Mouse (Mus musculus) layer of hippocampus, adult 2 months (tissue): ENCODE measurements at regions not wholly inside any gene's neighbourhood (a gene's known extent, or its start where the extent isn't known, plus 50 kb on each side); places are given as distances from the start of the nearest gene placed in this dataset.
A peak's percentile ranks its signal among the peaks of the same experiment; 100 is the strongest.

Source experiments
- DNase-seq, 2 experiments: peaks; one replicate each; pipeline ENCODE4 v3.0.0; 2022; ENCODE audit warnings: low spot score in 2 of 2
- H3K27ac ChIP-seq: fragments of 200-600 bp; 2 replicates; pipeline ENCODE4 v1.8.1; 2022
- H3K4me3 ChIP-seq: fragments of 200-600 bp; 2 replicates; pipeline ENCODE4 v1.8.1; 2022; ENCODE audit warnings: mild to moderate bottlenecking
- CTCF ChIP-seq: fragments of 200-600 bp; conservative IDR thresholded peaks from 2 replicates; pipeline ENCODE4 v1.8.1; 2022; ENCODE audit warnings: antibody characterized with exemption, mild to moderate bottlenecking, moderate library complexity

DNA sequence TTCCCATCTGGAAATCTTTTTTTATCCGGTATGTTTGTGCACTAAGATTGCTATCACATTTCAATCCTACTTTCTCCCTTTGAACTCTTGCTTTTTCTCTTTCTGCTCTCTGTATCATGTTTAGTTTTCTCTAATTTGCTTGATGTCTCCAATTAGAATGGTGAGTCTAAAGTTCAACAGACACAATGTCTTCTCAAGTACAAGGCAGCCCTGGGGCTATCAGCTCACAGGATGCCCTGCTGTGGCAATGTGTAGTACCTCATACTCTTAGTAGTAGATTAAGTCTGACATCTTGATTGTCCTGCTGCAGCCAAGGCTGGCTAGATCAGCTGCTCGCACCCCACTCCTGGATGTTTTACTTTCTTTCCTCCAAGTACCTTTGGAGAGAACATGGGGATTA lies 186.4 kb downstream of the Irs2 start:
- no peak for TF ChIP-seq CTCF
- DNase-seq: no peak
- H3K27ac ChIP-seq: no peak overlapping the region
- H3K4me3 ChIP-seq: no peak overlapping the region

DNA sequence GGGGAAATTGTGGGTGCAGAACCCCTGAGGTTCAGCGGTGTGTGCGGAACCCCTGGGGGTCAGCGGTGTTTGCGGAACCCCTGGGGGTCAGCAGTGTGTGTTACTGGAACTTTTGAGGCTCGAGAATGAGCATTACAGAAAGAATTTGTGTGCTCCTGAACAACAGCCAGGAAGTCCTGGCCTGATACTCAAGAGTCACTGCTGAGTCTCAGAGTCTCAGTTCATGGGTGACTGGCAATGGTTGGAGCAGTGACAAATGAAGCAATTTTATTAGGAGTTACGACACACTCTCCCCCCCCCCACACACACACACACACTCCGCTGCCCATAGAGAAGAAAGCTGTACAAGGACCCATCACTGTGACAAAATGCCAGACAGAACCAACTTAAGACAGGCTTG lies 193.8 kb downstream of the Irs2 start:
- no peak overlapping the region for H3K4me3 ChIP-seq
- no peak for DNase-seq
- no peak for TF ChIP-seq CTCF
- H3K27ac ChIP-seq: no peak overlapping the region

DNA sequence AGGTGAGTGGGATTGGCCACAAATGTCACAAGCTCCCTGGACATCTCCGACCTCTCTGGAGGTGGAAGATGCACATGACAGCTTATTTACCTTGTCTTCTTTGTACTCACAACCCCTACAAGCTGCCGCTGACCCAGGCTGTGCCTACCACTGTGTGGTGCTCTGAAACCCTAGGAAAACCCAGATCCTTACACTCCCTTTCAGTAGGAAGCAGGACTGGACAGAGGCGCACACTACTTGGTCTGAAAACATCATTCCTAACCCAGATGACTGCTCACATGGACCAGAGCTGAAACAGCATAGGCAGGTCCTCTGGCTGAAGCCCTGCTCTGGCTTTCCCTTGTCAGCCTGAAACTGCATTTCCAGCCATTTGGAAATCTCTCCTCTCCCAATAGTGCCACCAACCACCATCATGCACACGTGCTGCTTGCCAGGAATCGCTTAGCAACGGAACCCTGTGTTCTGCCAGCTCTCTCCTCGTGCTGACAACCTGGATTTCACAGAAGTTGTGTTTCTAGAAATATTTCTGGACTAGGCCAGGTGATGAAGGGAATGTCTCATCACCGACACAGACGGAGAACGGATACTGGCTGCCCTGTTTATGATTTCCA lies 196.1 kb downstream of the Irs2 start:
- Histone ChIP-seq H3K27ac (peak overlapping the region; percentile 92), H3K4me3 (no peak overlapping the region; the same call in 1 of the 2 replicates)
- peak; percentile 47 for TF ChIP-seq CTCF
- peak; percentile 69 to 83 for DNase-seq

DNA sequence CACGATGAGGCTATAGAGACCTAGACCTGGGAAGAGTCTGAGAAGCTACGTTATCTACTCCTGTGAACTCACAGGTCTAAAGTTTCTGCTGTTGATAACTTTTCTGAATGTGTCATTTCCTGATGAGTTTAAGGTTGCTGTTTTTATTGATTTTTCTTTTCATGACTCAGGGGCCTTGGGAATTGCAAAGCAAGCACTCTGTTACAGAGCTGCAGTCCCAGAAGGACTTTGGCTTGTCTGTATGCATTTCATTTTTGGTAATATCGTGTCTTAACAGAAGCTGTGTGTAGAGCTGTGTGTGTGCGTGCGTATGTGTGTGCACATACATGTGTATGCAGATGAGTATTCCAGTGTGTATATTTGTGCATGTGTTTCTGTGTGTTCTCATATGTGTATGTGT lies 201.2 kb downstream of the Irs2 start:
- no peak for TF ChIP-seq CTCF
- no peak for DNase-seq
- Histone ChIP-seq H3K4me3 (no peak overlapping the region), H3K27ac (no peak overlapping the region)

DNA sequence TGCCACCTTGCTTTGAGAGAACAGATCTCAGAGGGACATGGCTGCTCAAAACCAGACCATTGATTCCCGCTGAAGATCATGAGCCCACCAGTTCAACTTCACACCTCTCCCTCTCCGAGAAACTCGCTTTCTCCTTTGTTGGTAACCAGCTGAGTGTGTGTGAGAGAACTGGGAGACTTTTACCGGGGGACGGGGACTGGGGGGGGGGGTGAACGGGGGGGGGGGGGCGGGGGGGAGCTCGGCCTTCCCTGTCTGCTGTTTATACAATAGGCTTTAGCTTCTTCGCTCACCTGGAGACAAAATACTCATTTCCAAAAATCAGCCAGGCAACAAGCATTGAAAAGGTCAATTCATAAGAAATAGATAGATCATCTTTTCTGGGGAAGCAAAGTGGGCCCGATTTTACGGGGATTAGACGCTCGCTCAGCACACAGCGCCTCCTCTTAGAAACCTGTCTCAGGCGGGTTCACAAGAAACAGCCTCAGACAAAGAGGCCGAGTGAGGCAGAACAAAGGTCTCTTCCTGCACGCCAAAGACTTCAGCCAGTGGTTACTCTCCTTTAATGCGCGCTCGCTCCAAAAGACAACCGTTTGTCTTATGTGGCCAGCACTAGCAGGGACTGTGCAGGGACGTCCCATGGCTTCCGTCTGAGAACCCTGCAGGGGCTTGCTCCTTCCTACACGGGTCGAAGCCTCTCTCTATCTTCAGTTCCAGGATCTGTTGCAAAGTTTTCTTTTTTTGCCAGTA lies 202.7 kb downstream of the Irs2 start:
- no peak for DNase-seq
- TF ChIP-seq CTCF: no peak
- Histone ChIP-seq H3K27ac (no peak overlapping the region), H3K4me3 (no peak overlapping the region)

DNA sequence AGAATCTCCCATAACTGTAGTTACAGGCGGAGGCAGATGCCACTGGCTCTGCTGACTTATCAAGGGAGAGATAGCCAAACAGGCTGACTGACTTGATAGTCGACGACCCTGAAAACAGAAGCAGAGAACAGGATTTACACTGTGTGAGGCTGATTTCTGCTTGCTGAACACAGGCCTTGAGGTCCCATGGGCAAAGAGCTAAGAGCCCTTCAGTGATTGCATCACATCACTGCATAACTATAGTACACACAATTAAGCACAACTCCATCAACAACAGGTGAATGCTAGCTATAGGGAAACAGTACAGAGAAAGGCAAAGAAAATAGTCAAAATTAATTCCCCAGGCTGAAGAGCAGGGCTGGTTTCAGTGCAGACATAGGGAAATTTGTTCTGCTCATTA lies 203.3 kb downstream of the Irs2 start:
- TF ChIP-seq CTCF: no peak
- H3K4me3 ChIP-seq: no peak overlapping the region
- no peak overlapping the region for H3K27ac ChIP-seq
- no peak for DNase-seq

DNA sequence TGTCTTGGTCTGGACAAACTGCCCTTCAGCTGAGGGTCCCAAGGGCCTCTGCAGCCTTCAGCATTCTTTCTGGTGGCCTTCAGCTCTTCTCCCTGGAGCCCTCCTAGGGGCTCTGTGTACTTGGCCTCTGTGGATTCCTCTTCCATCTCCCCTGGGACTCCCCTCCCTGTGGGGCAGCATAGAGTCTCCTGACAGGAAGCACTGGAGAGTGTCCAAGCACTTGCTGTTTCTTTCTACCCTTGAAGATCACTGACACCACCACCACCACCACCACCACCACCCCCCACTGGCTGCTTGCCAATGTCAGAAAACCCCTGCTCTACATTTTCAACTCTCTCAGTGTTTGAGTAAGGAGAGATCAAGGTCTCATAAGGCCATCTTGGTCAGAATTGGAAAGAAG lies 206.3 kb downstream of the Irs2 start:
- no peak for DNase-seq
- TF ChIP-seq CTCF: no peak
- Histone ChIP-seq H3K4me3 (no peak overlapping the region), H3K27ac (no peak overlapping the region)

DNA sequence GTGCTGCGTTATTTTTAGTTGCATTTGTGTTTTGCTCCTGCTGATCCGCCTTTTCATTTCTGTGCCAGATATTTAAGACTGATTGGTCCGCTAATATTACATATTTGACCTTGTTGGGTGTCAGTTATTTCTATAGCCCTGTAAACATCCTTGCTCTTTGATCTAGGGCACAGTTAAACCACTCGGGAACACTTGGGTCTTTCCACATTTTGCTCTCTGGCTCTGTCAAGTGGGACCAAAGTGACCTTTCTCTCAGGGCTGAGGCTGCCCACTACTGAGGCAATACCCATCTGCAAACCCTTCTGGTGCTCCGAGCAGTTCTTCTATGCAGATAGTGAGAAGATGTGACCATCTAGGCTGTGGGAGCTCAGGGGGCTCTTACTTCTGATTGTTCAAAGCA lies 206.7 kb downstream of the Irs2 start:
- H3K4me3 ChIP-seq: no peak overlapping the region
- DNase-seq: no peak
- no peak for TF ChIP-seq CTCF
- H3K27ac ChIP-seq: no peak overlapping the region

DNA sequence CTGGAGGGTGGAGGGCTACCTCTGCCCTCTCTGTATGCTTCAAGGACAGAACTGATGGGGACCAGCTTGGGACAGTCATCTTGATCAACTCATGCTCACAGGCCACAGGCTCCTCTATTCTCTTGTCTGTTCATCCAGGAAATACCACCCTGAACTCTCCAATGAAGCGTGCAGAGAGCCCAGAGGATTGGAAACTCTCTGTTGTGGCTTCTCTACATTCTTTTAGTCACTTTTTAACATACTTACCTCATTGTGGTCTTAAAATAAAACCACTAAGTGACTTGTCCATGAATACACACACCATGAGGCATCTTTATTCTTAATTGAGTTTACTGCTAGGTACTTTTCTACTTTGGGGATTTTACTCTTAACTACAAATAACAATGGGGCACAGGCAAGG lies 209.8 kb downstream of the Irs2 start:
- no peak for TF ChIP-seq CTCF
- Histone ChIP-seq H3K4me3 (no peak overlapping the region), H3K27ac (no peak overlapping the region)
- DNase-seq: no peak

DNA sequence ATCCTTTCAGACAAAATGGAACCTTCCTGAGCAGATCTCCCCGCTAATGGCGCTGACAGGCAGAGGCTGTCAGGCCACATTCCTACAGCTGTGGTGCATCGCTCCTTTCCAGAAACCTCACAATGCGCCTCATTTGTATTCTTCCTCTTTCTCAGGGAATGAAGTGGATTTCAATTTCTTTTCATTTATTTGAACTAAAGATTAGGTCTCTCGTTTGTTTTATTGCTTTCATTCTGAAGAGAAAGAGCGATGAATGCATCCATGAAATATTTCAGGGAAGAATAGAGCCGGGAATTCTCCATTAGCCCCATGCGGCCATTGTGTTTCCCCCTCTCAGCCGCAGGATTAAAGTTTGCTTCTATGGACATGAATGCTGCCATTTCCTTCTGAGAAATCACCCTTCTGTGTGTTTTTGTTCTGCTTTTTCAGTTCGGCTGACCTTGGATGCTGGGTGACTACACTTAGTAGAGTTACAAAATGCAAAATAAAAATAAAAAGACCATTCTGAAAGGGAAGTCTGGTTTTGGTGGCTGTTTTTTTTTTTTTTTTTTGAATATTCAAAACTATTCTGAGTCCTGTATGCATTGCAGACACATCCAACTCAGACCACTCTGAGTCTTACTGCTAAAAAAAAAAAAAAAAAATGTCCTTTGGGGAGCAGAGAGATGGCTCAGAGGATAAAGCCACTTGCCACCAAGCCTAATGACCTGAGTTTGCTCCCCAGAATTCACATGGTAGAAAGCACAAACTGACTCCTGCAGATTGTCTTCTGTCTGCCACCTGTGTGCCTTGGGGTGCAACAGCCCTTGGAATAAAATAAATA lies 213.7 kb downstream of the Irs2 start:
- Histone ChIP-seq H3K4me3 (no peak overlapping the region), H3K27ac (peak overlapping the region; percentile 55; the same call in 1 of the 2 replicates)
- TF ChIP-seq CTCF: no peak
- no peak for DNase-seq

DNA sequence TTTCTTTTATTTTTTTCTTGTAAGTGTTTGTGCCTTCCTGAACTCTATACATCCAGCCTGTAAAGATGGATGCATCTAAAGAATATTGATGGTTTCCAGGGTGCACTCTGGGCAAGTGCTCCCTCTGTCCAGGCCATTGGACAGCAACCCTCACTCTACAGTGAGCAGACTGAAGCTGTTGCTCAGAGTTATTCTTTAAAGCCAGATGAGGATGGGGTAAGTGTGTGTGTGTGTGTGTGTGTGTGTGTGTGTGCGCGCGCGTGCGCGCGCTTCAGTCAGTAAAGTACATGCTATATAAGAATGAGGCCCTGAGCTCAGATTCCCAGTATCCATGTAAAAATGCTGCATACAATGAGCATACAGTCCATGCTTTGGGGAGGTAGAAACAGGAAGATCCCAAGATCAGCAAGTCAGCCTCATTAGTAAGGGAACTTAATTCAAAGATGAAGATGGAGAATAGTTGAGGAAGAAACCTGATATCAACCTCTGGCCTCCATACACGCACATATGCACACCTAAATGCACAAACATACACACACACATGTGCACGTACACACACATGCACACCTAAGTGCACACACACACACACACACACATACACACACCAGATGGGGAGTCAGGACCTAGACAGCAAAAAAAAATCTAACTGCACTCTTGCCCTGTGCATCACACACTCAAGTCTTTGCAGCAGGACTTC lies 214.4 kb downstream of the Irs2 start:
- Histone ChIP-seq H3K4me3 (no peak overlapping the region), H3K27ac (peak overlapping the region; percentile 55; the same call in 1 of the 2 replicates)
- TF ChIP-seq CTCF: no peak
- no peak for DNase-seq

DNA sequence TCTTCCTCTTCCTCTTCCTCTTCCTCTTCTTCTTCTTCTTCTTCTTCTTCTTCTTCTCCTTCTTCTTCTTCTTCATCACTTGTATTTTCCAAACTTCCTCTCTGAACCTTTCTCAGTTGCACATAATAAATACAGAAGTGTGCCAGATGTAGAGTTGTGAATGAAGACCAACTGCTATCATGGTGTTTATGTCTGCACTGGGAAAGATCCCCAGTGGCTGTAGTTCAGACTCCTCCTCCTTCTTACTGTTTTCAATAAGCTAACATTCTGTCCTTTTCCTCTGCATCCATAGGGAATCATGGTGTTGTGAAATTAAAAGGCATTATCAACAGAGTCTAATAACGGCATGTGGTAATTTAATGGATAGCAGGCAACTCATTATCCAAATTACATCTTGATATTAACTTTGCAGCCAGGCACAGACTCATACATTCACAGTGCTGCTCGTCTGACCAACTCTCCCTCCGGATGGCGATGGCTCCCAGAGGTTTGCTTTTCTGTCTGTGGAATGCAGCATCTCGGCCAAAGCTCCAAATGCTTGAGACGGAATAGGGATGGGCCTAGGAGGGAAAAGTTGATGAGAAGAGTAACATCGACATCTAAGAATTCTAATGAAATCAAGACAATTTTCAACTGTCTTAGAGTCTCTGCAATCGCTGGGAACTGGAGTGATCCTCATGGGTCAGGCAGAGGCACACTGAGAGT lies 219.6 kb downstream of the Irs2 start:
- Histone ChIP-seq H3K27ac (no peak overlapping the region), H3K4me3 (no peak overlapping the region)
- no peak for DNase-seq
- TF ChIP-seq CTCF: no peak
